Mouse (Mus musculus) C2C12 (cell line): ENCODE measurements around the gene Rfx1.

Experiments
- CEBPB ChIP-seq: IDR thresholded peaks from one replicate; pipeline ENCODE4 v1.6.1; 2011; ENCODE audit warnings: low read depth, mild to moderate bottlenecking, control low read depth, moderate library complexity
- CTCF ChIP-seq: IDR thresholded peaks from one replicate; pipeline ENCODE4 v1.5.1; 2011; ENCODE audit not compliant: control insufficient read depth, insufficient read depth, insufficient read length
- FOSL1 ChIP-seq: IDR thresholded peaks from one replicate; pipeline ENCODE4 v1.8.0; 2011; ENCODE audit warnings: mild to moderate bottlenecking, low read length; ENCODE audit not compliant: poor library complexity, insufficient read depth, severe bottlenecking
- MAX ChIP-seq: IDR thresholded peaks from one replicate; pipeline ENCODE4 v1.6.1; 2011; ENCODE audit warnings: mild to moderate bottlenecking, control low read depth
- MYOD1 ChIP-seq: IDR thresholded peaks from one replicate; pipeline ENCODE4 v1.6.1; 2011; ENCODE audit warnings: low read depth; ENCODE audit not compliant: control insufficient read depth, insufficient read length
- MYOG ChIP-seq: IDR thresholded peaks from one replicate; pipeline ENCODE4 v1.6.1; 2011; ENCODE audit not compliant: control insufficient read depth, insufficient read length; ENCODE audit errors: extremely low read depth
- USF1 ChIP-seq: IDR thresholded peaks from one replicate; pipeline ENCODE4 v1.6.1; 2011; ENCODE audit warnings: low read depth, mild to moderate bottlenecking, control low read depth, moderate library complexity

- TF ChIP-seq CEBPB = no peak
- peak; percentile 43 for TF ChIP-seq CTCF
- TF ChIP-seq MYOG = no peak
- TF ChIP-seq USF1 = no peak
- no peak for TF ChIP-seq MAX
- TF ChIP-seq MYOD1 = no peak
- no peak for TF ChIP-seq FOSL1
Measured at GRCm38 (mm10) chr8:84039050-84039449, 27.6 kb upstream of the Rfx1 start.
